Mouse (Mus musculus): ENCODE results near the gene Lrmda. TPM values are rescaled to one million over a fixed set of nuclear protein-coding genes. Genes with fewer than 3 reads are reported as not detected.

Gene Lrmda
- total RNA-seq, 2 experiments from 2014 or later = 0.76 to 1.0 TPM

DNA sequence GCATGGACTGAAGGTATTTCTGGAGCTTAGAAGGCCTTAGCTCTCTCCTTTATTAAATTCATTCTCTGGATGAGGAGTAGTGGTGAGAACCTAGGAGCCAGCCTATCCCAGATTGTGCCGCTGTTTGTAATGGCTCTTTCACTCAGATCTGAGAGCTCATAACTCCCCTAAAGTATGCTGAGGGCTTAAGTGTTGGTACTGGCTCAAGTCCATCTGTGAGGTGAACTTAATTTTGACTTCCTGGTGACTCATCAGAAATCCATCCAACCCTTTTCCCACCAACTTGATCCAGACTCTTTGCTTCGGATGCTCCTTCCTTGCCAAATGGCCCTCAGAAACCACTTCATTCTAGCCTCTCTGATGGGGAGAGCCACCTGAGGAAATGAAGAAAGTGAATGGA, 910.1 kb downstream of the Lrmda start:
- intact Hi-C loops (cut with DNase I) = no loop called here
- DNase-seq = no peak

DNA sequence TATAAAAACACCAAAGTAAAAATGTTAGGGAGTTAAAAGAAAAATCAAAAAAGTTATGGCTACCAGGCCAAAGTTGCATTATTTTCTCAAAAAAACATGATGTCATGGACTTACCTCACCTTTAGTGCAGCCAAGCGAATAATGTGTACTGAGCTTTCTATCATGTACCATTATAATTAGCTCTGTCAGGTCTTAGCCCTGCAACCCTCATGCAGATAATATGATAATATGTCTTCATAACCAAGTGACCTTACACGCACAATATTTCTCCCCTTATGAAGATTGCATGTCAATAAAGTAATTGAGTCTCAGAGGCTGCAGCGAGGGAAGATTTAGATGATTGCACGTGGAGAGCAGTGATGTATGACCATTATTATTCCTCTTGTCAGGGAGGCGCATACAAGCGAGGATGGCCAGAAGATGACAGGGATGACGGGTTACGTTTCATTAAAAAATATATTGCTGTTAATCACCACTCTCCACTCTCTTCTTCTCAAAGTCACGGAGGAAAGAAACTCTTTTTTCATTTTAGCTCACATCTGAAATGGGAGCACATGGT, 911.1 kb downstream of the Lrmda start:
- intact Hi-C loops (cut with DNase I) = no loop called here
- DNase-seq = no peak

DNA sequence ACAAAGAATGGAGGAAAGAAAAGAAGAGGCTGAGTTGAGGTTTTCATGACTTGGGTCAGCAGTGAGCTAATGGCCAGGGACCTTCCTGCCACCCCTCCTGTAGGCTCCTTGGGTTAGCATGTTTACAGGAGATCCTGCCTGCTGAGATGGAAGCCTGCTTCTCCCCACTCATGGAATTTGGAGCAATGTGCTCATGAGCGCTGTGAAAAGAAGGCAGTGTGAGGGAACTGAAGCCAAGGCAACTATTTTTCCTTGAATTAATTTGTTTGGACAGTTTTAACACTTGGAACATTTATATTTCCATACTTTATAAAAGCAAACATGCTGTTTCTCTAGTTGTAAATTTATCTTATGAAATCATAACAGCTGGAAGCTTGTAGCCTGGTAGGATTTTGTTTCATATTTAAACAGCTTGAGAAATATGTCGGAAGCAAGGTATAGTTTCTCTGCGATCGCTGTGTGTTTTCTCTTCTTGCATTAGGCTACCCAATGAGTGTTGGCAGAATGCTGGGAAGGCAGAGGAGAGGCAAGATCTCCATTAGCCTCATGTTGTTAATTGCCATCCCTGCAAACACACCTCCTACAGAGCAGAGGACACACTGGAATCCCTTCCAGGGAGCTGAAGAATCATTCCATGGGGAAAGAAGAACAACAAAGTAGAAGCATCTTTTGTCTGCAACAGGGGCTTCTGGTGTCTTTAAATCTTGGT, 911.8 kb downstream of the Lrmda start:
- intact Hi-C loops (cut with DNase I) = no loop called here
- no peak for DNase-seq

DNA sequence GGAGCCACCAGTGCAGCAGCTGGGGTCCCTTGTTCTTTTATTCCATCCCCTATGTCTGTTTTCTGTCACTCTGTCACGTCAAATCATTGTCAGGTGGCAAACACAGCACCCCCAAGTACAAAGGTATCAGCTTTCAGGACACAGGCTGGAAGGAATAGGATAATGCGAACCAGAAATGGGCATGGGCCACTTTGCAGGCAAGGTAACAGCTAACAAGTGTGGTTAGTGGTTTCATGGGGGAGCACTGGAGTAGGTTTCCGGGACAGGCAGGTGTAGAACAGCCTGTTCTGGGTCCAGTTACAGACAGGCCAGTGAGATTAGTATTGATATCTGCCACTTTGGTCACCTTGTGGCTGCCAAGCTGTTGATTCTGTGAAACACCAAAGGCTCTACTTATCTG, 917.2 kb downstream of the Lrmda start:
- intact Hi-C loops (cut with DNase I) = no loop called here
- no peak for DNase-seq

DNA sequence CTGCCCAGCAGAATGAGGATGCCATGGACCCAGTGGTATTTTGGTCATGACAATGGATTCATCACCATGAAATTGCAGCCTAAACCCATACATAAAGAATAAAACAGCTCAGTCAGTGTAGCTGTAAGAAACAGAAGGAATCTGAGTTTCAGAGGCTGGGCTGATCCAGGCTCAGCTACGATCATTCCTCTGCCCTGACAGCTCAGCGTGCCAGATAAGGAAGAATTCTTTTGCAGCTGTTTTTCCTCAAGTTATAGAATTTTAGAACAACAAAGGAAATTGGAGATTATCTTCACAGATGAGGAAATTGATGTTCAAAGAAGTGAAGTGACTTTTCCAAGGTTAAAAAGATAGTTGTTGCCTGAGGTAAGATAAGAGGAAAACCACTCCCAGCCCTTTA, 921.1 kb downstream of the Lrmda start:
- intact Hi-C loops (cut with DNase I) = no loop called here
- no peak for DNase-seq

DNA sequence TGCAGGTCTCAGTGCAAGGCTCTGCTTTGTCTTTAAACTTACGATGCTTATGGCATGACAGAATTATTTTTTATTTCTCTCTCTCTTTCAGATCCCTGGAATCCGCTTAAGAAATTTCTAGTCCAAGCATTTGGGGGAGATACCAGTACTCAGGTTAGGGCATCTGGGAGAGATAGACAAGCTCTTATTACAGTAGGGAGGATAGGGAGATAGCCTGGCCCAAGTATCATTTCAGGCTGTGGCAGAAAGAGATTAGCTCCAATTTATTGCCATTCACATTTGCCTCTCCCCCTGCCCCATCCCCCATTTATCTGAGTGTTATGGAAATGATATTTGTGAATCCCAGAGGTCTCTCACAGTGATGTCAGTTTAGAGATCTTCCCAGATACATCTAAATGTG, 923.1 kb downstream of the Lrmda start:
- intact Hi-C loops (cut with DNase I) = no loop called here
- no peak for DNase-seq

DNA sequence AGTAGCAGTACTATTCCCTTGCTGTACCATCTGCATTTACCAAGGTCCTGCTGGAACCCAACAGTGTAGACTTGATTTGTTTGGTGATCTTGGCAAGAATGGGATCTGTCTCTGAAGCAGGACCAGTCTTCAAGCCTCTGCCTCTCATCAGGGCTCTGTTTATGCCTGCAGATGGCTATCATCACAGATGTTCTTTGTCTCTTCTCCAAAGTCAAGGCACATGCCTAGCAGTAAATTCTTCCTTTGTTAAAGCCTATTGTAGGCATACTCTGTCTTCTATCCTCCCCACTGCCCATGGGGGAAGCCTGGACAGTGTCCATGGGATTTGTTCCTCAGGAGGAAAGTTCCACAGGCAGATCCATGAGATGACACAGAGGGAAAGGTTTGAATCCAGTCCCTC, 930.0 kb downstream of the Lrmda start:
- intact Hi-C loops (cut with DNase I) = no loop called here
- no peak for DNase-seq

DNA sequence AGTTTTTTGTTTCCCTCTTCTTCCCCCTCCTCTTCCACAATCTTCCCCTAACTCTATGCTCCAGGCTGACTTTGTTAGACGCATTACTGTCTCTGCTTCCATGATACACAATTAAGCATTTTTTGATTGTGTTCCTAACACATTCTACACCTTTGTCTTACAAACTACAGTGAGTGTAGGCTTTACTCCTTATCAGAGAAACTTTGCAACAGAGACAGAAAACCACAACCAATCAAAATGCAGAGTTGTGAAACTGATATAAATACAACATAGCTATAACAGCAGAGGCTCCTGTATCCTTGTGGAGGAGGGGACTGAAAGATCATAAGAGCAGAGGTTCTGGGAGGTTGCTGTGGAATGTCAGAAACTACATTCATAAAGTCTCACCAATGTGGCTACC, 933.5 kb downstream of the Lrmda start:
- no peak for DNase-seq
- intact Hi-C loops (cut with DNase I) = no loop called here

DNA sequence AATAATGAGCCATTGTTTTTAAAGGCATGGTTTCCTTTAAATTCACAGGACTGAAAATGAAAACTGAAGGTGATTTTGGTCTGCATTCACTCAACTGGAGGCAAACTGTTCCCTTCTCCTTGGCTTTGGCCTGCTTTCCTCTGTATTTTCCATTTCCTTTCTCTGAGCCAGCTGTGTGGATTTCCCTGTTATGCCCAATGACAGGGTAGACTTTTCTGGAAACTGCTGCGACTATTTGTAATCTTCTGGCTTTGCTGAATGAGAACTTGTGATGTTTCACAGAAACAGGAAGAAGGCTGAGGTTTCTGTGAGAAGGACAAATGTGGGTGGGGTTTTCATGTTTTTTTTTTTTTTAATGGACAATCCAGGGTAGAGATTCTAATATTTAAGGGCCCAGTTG, 940.7 kb downstream of the Lrmda start:
- intact Hi-C loops (cut with DNase I) = no loop called here
- peak in 1 of 2 experiments; percentile 7 for DNase-seq

DNA sequence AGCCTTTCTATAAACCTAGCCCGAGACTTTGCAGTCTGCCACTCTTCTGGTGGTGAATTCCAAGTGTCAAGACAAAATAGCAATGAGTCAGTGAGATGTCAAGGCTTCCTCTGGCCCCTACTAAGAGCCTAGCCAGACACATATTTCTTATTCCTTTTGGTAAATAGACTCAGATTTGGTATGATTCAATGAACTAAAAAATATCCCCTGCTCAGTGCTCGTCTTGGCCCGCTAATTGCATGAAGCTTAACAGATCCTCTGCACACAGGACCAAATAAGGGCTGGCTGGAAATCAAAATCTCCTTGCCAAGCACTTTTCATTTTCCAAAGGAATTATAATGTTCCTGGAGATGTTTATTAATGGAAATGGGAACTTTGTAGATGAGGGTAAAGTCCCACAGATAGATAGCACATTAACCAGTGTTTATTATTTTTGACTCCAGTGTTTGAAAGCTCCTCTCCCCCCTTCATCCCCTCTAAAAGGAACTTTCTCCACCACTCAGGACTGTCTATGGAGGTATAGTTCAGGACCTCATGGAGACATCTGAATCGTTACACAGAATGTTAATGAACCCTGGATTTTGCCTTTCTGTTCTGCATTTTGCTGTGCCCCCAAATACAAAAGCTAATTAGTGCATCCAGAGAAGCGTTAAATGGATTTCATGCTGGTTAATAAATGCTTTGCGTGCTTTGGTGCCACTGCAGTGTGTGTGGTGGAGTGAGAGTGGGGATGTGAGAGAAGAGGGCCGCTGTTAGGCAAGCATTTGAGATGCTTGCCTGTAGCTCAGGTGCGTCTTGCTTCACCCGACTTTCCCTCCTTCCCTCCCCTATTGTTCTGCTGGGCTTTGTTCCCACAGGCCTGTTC, 945.5 kb downstream of the Lrmda start:
- peak in 1 of 2 experiments; percentile 7 for DNase-seq
- intact Hi-C loops (cut with DNase I) = no loop called here

DNA sequence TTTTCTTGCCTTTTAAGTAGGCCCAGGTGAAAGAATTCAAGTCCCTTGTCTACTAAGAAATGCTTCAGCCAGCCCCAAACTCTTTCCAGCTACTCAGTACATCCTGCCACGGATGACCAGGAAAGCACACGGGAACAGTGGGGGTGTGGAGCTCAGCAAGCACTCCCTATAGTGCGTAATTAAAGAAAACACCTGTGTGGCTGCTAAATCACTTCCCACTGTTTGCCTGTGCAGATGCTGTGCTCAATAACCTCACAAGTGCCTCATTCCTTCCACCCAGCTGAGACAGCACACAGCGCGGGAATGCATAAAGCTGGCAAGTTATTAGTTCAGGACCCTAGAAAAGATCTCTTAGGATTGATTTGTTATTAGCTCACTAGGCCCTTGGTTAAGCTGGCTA, 949.2 kb downstream of the Lrmda start:
- intact Hi-C loops (cut with DNase I) = no loop called here
- no peak for DNase-seq

DNA sequence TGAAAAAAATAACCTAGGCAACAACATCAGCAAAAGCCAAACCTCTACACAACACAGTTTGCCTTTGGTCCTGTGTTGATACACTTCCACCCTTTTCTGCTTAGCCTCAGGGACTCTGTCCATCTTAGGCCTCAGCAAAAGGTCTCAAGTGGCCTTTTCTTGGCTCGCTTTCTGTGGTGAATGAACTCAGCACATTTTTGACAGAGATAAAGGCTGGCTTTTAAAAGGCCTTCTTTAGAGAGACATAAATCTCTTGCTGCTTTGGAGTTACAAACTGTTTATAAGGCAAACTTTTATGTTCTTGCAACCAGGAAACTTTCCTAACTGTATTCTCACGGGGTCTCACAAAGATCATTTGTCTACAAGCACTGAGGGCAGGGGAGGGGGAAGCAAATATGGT, 967.2 kb downstream of the Lrmda start:
- intact Hi-C loops (cut with DNase I) = loop anchor here (5.0 kb wide), 1 partner anchor 464 kb away; no protein-coding TSS in a partner anchor
- peak; percentile 32 to 56 for DNase-seq

DNA sequence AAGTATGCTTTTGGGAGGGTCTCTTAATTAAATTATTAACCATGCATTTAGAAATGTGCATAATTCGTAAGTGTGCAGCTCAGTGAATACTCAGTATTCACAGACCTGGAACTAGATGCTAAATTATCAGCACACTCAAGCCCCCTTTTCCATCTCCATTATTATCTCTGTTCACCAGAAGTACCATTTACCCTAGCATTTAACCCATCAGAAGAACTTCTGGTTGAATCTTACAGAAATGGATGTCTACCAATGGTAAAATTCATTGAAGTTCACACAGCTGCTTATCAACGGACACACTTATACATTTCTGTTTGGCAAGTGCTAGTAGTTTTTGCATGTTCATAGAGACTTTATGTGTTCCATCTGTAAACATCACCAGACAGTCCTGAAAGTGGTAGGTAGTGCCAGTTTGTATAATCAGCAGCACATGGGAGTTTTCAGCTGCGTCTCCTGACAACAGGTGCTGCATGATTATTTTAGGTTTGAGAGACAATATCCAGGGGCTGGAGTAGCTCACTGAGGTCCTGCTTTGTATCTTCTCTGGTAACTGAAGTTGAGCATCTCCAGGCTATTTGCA, 968.7 kb downstream of the Lrmda start:
- no peak for DNase-seq
- intact Hi-C loops (cut with DNase I) = loop anchor here (5.0 kb wide), 1 partner anchor 466 kb away; no protein-coding TSS in a partner anchor

DNA sequence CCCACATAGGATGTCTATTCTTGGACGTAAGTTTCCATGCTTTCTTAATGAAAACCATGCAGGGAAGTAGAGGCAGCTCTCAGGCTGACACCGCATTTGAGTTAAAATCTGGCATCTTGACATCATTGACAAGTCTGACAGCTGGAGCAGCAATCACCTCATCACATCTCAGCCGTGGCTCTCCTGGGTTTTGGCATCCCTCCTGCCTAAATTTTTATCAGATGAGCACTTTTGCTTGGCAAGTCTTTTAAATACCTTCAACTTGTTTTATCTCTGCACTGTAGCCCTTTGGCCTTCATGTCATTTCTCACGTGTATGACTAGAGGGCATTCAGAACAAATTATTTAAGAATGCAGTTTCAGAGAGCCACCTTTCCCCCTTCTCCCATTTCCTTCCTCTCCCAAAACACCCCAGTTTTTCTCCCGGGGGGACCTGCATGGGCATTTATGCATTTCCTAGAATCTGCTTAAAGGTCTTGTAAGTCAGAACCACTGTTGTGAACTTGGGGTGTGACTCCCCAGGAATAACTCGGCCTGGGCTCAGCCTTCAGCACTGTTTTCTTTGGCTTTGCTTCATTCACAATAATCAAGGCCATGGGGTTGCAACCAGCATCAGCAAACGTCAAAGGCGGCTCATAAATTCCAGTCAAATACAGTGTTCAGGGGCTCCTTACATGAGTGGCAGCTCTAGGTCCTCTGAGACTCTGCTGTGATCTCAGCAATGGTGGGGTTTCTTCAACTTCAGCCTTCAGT, 975.8 kb downstream of the Lrmda start:
- no peak for DNase-seq
- intact Hi-C loops (cut with DNase I) = no loop called here

DNA sequence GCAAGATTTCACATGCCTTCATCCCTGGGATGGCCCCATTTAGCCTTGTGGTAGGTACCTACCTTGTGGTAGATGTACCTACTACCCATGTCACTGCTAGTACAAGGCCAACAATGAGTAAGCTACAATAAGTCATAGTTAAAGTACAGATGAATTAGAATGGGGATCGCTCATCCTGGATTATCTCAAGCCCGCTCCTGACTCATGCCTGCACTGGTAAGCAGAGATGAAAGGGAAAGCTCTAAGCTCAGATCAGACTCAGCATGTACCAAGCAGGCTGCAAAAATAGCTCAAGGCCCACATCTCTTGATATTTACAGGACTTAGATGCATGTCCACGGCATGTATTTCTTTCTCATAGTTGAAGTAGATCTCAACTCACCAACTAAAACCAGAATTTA, 979.4 kb downstream of the Lrmda start:
- intact Hi-C loops (cut with DNase I) = no loop called here

DNA sequence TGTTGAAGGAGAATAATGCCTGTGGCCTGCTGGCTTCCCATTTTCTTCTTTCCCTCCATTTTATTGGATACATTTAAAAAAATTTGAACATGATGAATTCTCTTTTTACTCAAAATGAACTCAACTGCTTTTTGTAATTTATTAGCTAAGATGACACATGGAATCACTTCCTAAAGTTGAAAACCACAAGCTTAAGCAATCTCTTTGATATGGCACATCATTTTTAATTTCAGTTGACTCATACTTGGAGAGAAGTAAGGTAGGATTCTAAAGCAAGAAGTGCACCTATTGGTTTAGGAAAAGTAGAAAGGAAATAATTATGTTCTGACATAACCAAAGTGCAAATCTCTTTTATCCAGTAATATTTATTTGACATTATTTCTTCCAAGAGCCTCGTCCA, 992.5 kb downstream of the Lrmda start:
- intact Hi-C loops (cut with DNase I) = no loop called here

More for the DNA sequence above, 979.4 kb downstream of the Lrmda start:
- no peak for DNase-seq

DNA sequence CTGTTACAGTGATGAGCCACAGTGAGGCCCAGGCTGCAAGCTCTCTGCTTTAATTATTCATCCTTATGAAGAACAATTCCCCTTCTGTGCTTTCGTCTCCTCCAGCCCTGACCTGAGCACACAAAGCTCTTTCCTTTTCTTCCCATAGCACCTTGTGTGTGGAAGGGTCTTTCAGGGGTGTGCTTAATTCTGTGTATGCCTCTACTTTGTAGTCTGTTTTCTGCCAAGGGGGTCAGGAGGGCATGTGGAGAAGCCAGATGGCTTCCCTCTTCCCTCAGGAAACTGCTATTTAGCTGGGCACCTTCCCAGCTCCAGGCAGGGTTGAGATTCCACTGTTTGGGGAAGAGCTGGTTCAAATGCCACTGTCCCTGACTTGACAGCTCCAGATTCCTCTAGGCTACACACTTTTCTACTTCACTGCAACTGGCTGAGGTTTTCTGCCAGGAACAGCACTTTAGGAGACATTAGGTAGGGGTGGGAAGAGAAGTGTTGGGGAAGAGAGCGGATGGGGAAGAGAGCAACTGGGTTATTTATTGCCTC, 995.3 kb downstream of the Lrmda start:
- peak; percentile 1 to 45 for DNase-seq

More for the DNA sequence above, 992.5 kb downstream of the Lrmda start:
- no peak for DNase-seq

DNA sequence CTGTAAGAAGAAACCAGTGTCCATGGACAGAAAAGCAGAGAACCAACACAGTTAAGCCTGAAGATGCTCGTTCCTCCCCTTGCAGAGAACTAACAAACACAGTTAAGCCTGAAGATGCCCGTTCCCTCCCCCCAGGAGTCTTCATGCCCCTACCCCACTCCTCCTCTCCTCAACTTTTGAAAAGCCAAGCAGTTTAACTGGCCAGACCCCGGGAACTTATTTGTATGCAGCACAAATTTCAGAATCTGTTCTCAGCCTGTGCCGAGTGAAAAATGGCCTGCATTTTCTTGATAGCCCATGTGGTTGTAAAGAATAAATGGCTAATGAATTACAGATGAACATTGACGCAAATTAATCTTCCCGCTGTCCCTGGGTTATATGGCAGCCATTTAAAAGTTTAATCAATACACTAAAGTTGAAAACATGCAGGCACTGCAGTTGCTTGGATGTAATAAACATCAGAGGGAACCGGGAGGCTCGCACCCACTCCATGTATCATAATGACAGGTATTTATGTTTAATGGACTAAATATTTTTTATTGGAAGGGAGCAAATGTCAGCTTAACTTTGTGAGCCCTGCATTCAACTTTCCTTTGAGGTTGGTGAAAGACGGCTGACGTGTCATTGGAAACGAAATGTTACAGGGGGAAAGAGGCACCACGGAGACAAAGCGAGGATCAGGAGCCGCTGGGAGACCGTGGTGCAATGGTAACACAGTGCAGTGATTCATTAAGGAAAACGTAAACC, 996.0 kb downstream of the Lrmda start:
- intact Hi-C loops (cut with DNase I) = no loop called here
- DNase-seq = no peak

More for the DNA sequence above, 995.3 kb downstream of the Lrmda start:
- intact Hi-C loops (cut with DNase I) = no loop called here

DNA sequence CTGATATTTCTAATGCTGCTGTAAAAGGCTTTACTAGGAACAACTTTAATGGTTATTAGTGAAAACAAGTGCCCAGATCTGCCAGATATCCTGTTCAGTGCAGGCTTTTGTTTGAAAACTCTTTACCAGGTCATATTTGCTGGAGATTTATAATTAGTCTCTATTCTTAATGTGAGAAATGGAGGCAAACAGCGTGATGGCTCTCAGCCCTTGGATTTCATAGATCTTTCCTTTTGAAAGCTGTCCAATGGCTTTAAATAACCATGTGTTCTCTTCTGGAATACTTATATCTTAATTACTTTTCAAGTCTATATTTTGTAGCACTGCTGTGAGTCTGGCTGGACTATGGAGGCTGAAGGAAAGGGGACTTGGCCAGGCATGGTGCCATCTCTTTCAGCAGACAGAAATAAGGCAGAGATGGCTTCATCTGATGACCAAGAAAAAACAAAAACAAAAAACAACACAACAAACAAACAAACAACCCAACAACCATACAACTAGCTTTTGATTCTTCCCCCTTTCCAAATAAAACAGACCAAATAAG, 996.6 kb downstream of the Lrmda start:
- no peak for DNase-seq
- intact Hi-C loops (cut with DNase I) = no loop called here

Measured in heart, postnatal 14 days (tissue).